Mouse (Mus musculus) kidney, embryonic 15.5 days (tissue): ENCODE measurements at regions not wholly inside any gene's neighbourhood (a gene's known extent, or its start where the extent isn't known, plus 50 kb on each side); places are given as distances from the start of the nearest gene placed in this dataset.

Experiments
- ATAC-seq: fragments of 200-750 bp; cut with Nextera tagmentation; replicated peaks from 2 replicates; pipeline ENCODE4 v1.8.0; 2017; ENCODE audit warnings: moderate TSS enrichment; ENCODE audit not compliant: low FRiP score
- H3K27ac ChIP-seq: fragments of 300-500 bp; sonication (generic); 2 replicates; pipeline ENCODE4 v1.5.1; 2015; ENCODE audit warnings: mild to moderate bottlenecking, inconsistent platforms
- H3K27me3 ChIP-seq: fragments of 300-500 bp; sonication (generic); 2 replicates; pipeline ENCODE4 v1.6.1; 2015; ENCODE audit warnings: inconsistent platforms
- H3K36me3 ChIP-seq: fragments of 300-500 bp; sonication (generic); 2 replicates; pipeline ENCODE4 v1.6.1; 2015; ENCODE audit warnings: inconsistent platforms
- H3K4me1 ChIP-seq: fragments of 300-500 bp; sonication (generic); 2 replicates; pipeline ENCODE4 v1.6.1; 2015; ENCODE audit warnings: inconsistent platforms
- H3K4me2 ChIP-seq: fragments of 300-500 bp; sonication (generic); 2 replicates; pipeline ENCODE4 v1.6.1; 2015; ENCODE audit warnings: moderate library complexity, mild to moderate bottlenecking, inconsistent platforms
- H3K4me3 ChIP-seq: fragments of 300-500 bp; sonication (generic); replicated peaks from 2 replicates; pipeline ENCODE4 v1.5.1; 2015; ENCODE audit warnings: mild to moderate bottlenecking, inconsistent platforms
- H3K9ac ChIP-seq: fragments of 300-500 bp; sonication (generic); 2 replicates; pipeline ENCODE4 v1.6.1; 2015; ENCODE audit warnings: mild to moderate bottlenecking, inconsistent platforms
- H3K9me3 ChIP-seq: fragments of 300-500 bp; sonication (generic); replicated peaks from 2 replicates; pipeline ENCODE4 v1.6.1; 2016; ENCODE audit warnings: inconsistent platforms
- WGBS: fragments of 180-500 bp; shearing (Covaris S2); methylation state at CpG from one replicate; pipeline ENCODE4 v1.1.7; 2015; ENCODE audit warnings: mixed read lengths; 5-methylcytosine and 5-hydroxymethylcytosine counted together

- no peak overlapping the region for H3K4me2 ChIP-seq
- no peak for ATAC-seq
- no peaks in the 10 kb centered on the region for H3K4me1 ChIP-seq
- no peaks in the 10 kb centered on the region for H3K27me3 ChIP-seq
- WGBS = 71% methylated on average over 5 of the region's 5 CpGs
- H3K36me3 ChIP-seq = no peaks in the 10 kb centered on the region
- no peak overlapping the region for H3K9ac ChIP-seq
- no peak overlapping the region for H3K4me3 ChIP-seq
- no peaks in the 10 kb centered on the region for H3K9me3 ChIP-seq
- no peak overlapping the region for H3K27ac ChIP-seq
Observed at GRCm38 (mm10) chr3:131056893-131057660, 53.2 kb upstream of the Lef1 start.

DNA sequence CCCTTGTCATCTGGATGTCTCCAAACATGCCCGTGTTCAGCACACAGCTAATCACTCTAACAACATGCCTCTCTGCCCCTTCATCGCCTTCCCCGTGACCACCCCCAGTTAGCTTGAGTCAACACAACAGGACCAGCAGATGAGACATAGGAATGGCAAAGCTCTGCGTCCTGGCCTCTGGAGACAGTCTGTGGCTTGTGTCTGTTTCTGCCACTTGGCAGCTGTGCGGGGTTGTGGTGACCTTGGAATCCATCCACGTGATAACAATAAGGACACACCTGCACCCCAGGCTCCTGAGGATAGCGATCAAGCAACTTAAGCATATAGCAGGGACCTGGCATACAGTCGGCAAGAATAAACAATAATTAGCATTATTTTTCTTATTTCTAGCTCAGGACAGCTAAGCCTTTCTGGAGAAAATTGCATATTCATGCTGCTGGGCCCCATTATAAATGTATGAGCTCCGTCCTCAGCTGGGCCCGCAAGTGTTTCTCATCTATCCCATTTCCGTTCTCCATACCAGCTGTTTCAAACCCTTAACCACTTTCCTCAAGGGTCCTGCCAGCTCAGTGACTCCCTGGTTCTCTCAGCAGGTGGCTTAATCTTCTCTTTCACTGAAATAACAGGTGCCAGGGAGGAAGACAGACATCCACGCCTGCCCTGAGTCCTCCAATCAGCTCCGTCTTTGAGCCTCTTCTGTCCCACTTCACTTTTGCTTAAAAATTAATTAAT, 55.9 kb upstream of the Lef1 start:
- WGBS = 85% methylated on average over 13 of the region's 13 CpGs
- H3K27ac ChIP-seq = no peak overlapping the region

GRCm38 (mm10) chr3:131047716-131048115, 62.6 kb upstream of the Lef1 start:
- no peak for ATAC-seq
- H3K9me3 ChIP-seq = no peaks in the 10 kb centered on the region
- H3K27me3 ChIP-seq = no peaks in the 10 kb centered on the region
- WGBS = 59% methylated on average over 3 of the region's 3 CpGs
- H3K4me1 ChIP-seq = no peaks in the 10 kb centered on the region
- no peak overlapping the region for H3K4me2 ChIP-seq
- H3K36me3 ChIP-seq = no peaks in the 10 kb centered on the region
- H3K27ac ChIP-seq = no peak overlapping the region
- no peak overlapping the region for H3K9ac ChIP-seq
- no peak overlapping the region for H3K4me3 ChIP-seq

More for the DNA sequence above, 55.9 kb upstream of the Lef1 start:
- no peaks in the 10 kb centered on the region for H3K36me3 ChIP-seq
- H3K9ac ChIP-seq = no peak overlapping the region
- no peak overlapping the region for H3K4me2 ChIP-seq
- no peaks in the 10 kb centered on the region for H3K27me3 ChIP-seq
- H3K4me1 ChIP-seq = no peaks in the 10 kb centered on the region
- H3K4me3 ChIP-seq = no peak overlapping the region
- no peaks in the 10 kb centered on the region for H3K9me3 ChIP-seq
- no peak for ATAC-seq

- no peaks in the 10 kb centered on the region for H3K27me3 ChIP-seq
- no peak overlapping the region for H3K4me3 ChIP-seq
- no peaks in the 10 kb centered on the region for H3K9me3 ChIP-seq
- H3K4me2 ChIP-seq = no peak overlapping the region
- ATAC-seq = no peak
- no peak overlapping the region for H3K27ac ChIP-seq
- H3K4me1 ChIP-seq = no peaks in the 10 kb centered on the region
- H3K9ac ChIP-seq = no peak overlapping the region
- H3K36me3 ChIP-seq = no peaks in the 10 kb centered on the region
- 65% methylated on average over 5 of the region's 5 CpGs for WGBS
Observed at GRCm38 (mm10) chr3:131046412-131046811, 63.9 kb upstream of the Lef1 start.

- Histone ChIP-seq H3K4me3 (no peak overlapping the region), H3K4me2 (no peak overlapping the region), H3K9me3 (no peaks in the 10 kb centered on the region; the same call in 1 of the 2 replicates), H3K36me3 (no peaks in the 10 kb centered on the region), H3K27me3 (no peaks in the 10 kb centered on the region), H3K9ac (no peak overlapping the region), H3K4me1 (no peaks in the 10 kb centered on the region), H3K27ac (no peak overlapping the region)
- 76% methylated on average over 4 of the region's 4 CpGs for WGBS
- ATAC-seq = no peak
Observed at GRCm38 (mm10) chr3:131040214-131040825, 70.0 kb upstream of the Lef1 start.

GRCm38 (mm10) chr3:131037095-131037494, 73.2 kb upstream of the Lef1 start:
- Histone ChIP-seq H3K9ac (no peak overlapping the region), H3K4me2 (no peak overlapping the region), H3K36me3 (no peaks in the 10 kb centered on the region), H3K27me3 (no peaks in the 10 kb centered on the region), H3K9me3 (no peaks in the 10 kb centered on the region; the same call in 1 of the 2 replicates), H3K4me3 (no peak overlapping the region), H3K27ac (no peak overlapping the region), H3K4me1 (no peaks in the 10 kb centered on the region)
- ATAC-seq = no peak
- WGBS = 90% methylated on average over 5 of the region's 5 CpGs

- Histone ChIP-seq H3K4me2 (no peak overlapping the region), H3K9ac (no peak overlapping the region), H3K27ac (no peak overlapping the region), H3K4me1 (no peaks in the 10 kb centered on the region), H3K4me3 (no peak overlapping the region), H3K27me3 (no peaks in the 10 kb centered on the region), H3K36me3 (no peaks in the 10 kb centered on the region), H3K9me3 (no peaks in the 10 kb centered on the region; the same call in 1 of the 2 replicates)
- WGBS = 62% methylated on average over 5 of the region's 5 CpGs
- ATAC-seq = no peak
Observed at GRCm38 (mm10) chr3:131034774-131035173, 75.5 kb upstream of the Lef1 start.

GRCm38 (mm10) chr3:131026336-131026735, 83.9 kb upstream of the Lef1 start:
- Histone ChIP-seq H3K36me3 (no peaks in the 10 kb centered on the region), H3K9me3 (no peaks in the 10 kb centered on the region), H3K27me3 (no peaks in the 10 kb centered on the region), H3K4me1 (no peaks in the 10 kb centered on the region), H3K4me2 (no peak overlapping the region), H3K9ac (no peak overlapping the region), H3K27ac (no peak overlapping the region), H3K4me3 (no peak overlapping the region)
- WGBS = 91% methylated on average over 7 of the region's 7 CpGs
- ATAC-seq = no peak

DNA sequence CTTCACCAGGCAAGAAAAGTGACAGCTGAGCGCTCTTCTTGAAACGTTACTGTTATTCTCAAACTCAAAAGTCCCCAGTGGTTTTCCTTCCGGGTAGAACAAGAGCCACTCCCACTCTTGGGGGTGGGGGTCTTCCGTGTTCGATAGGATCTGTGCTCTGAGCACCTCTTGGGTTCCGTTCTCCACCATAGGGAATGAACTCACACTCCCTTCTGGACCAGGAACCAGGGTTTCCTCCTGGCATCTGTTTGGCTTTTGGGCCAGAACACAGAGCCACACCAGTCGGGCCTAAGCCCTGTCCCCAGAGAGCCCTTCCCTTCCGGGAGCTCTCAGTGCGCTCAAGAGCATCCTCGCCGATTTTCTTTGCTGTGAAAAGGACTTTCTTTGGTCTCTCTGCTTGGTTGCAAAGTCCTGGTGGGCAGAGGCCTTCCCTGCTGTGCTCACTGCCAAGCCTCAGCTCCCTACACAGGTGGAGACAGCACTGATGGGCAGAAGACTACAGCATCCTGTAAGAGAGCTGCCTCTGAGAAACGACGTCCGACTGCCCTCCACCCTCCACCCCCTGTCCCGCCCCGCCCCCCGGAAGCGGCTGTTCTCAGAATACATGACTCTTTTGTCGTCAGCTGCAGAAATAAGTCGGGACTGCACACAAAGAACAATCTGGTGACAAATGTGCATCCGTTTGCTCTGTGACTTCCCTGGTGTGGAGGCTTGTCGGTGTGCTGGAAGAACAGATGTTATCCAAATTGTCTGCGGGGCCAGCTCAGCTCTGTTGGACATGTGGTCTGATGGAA, 90.9 kb upstream of the Lef1 start:
- H3K4me1 ChIP-seq = peaks cover 18% of the 10 kb centered on the region
- H3K9me3 ChIP-seq = no peaks in the 10 kb centered on the region
- H3K9ac ChIP-seq = no peak overlapping the region
- H3K36me3 ChIP-seq = no peaks in the 10 kb centered on the region
- H3K4me3 ChIP-seq = peak overlapping the region; percentile 38
- H3K27me3 ChIP-seq = no peaks in the 10 kb centered on the region
- peak overlapping the region; percentile 54 for H3K27ac ChIP-seq
- H3K4me2 ChIP-seq = peak overlapping the region; percentile 57
- WGBS = 12% methylated on average over 23 of the region's 23 CpGs
- peak; percentile 81 for ATAC-seq

GRCm38 (mm10) chr3:131017899-131018298, 92.4 kb upstream of the Lef1 start:
- Histone ChIP-seq H3K4me1 (peaks cover 18% of the 10 kb centered on the region), H3K4me3 (no peak overlapping the region), H3K9ac (no peak overlapping the region), H3K27me3 (0 out of 2 replicates have a peak, but pooled peaks cover 3% of the 10 kb centered on the region), H3K4me2 (no peak overlapping the region), H3K9me3 (no peaks in the 10 kb centered on the region), H3K36me3 (no peaks in the 10 kb centered on the region), H3K27ac (no peak overlapping the region)
- no peak for ATAC-seq
- 90% methylated on average over 9 of the region's 9 CpGs for WGBS

DNA sequence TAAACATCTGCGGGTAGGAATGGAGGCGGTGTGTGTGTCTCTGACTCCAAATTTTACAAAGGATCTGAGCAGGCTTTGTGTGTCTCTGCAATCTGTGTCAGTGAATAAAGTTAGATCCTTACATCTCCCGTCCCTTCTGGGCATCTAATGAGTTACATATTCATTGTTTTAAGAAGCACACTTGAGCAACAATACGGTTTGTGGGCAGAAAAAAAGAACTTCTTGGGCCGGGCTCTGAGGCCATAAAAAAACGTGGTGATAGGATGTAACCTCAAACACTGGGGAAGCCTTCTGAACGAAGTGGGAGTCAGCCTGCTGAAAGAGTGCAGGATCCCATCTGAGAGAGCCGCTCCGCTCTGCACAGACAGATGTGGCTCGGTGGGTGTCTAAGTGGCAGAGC, 94.2 kb upstream of the Lef1 start:
- no peak for ATAC-seq
- Histone ChIP-seq H3K9ac (no peak overlapping the region), H3K36me3 (no peaks in the 10 kb centered on the region), H3K4me3 (no peak overlapping the region), H3K9me3 (no peaks in the 10 kb centered on the region), H3K27me3 (0 out of 2 replicates have a peak, but pooled peaks cover 3% of the 10 kb centered on the region), H3K4me1 (peaks cover 18% of the 10 kb centered on the region), H3K27ac (no peak overlapping the region), H3K4me2 (no peak overlapping the region)
- WGBS = 44% methylated on average over 10 of the region's 10 CpGs
